Mouse (Mus musculus) thymus, postnatal 14 days (tissue): ENCODE measurements around the gene Banp.

Source experiments
- DNase-seq: peaks from one replicate; pipeline ENCODE4 v3.0.0; 2021

The Banp gene

GRCm38 (mm10) chr8:122069281-122069680 lies 119.7 kb downstream of the Banp start:
- DNase-seq = no peak

GRCm38 (mm10) chr8:122071193-122071592 lies 121.6 kb downstream of the Banp start:
- no peak for DNase-seq

- no peak for DNase-seq
These were observed 124.4 kb downstream of the Banp start for GRCm38 (mm10) chr8:122073964-122074363.

- no peak for DNase-seq
These were observed 124.9 kb downstream of the Banp start for GRCm38 (mm10) chr8:122074442-122074841.

- no peak for DNase-seq
These were observed 125.4 kb downstream of the Banp start for GRCm38 (mm10) chr8:122074977-122075376.

- DNase-seq = no peak
These were observed 126.8 kb downstream of the Banp start for GRCm38 (mm10) chr8:122076183-122076842.

GRCm38 (mm10) chr8:122078321-122078720 lies 128.8 kb downstream of the Banp start:
- DNase-seq = no peak
